Mouse (Mus musculus) bone marrow, adult 2 months (tissue): Measurements from ENCODE around the gene Gucy2f.
"Not testable (repeated sequence)": the region's sequence is repeated elsewhere in the genome, so short reads cannot be mapped to it uniquely, and the experiment has no call there.

Experiments used
- CTCF ChIP-seq: fragments of 200-500 bp; IDR thresholded peaks from 2 replicates; pipeline ENCODE4 v1.5.1; 2011; ENCODE audit warnings: low read length, control low read depth; ENCODE audit not compliant: control insufficient read depth, insufficient read depth
- POLR2A ChIP-seq: fragments of 200-500 bp; IDR thresholded peaks from 2 replicates; pipeline ENCODE4 v1.6.1; 2011; ENCODE audit warnings: low read depth, mild to moderate bottlenecking, control low read depth, low read length, borderline replicate concordance; ENCODE audit not compliant: control insufficient read depth

GRCm38 (mm10) chrX:142236146-142236545 is 39.4 kb upstream of the Gucy2f start:
- TF ChIP-seq CTCF, POLR2A: not testable (repeated sequence)
